Mouse (Mus musculus) forebrain, postnatal 0 days (tissue): ENCODE results near the gene Drd3. TPM values are rescaled to one million over a fixed set of nuclear protein-coding genes. Genes with fewer than 3 reads are reported as not detected.
A peak's percentile ranks its signal among the peaks of the same experiment; 100 is the strongest.

Source experiments
- ATAC-seq: fragments of 200-750 bp; cut with Nextera tagmentation; 2 replicates; pipeline ENCODE4 v1.8.0; 2017; ENCODE audit warnings: mild to moderate bottlenecking, moderate library complexity
- DNase-seq: peaks from one replicate; pipeline ENCODE4 v3.0.0-alpha.2; 2015
- H3K27ac ChIP-seq: fragments of 300-500 bp; sonication (generic); 2 replicates; pipeline ENCODE4 v1.5.1; 2014; ENCODE audit warnings: low read depth, mild to moderate bottlenecking, antibody characterized with exemption, low read length, moderate library complexity, mixed read lengths
- H3K27me3 ChIP-seq: fragments of 300-500 bp; sonication (generic); 2 replicates; pipeline ENCODE4 v1.6.1; 2014; ENCODE audit warnings: mild to moderate bottlenecking, low read length, mixed read lengths; ENCODE audit not compliant: insufficient read depth
- H3K36me3 ChIP-seq: fragments of 300-500 bp; sonication (generic); 2 replicates; pipeline ENCODE4 v1.6.1; 2014; ENCODE audit warnings: mild to moderate bottlenecking, moderate library complexity; ENCODE audit not compliant: insufficient read depth
- H3K4me1 ChIP-seq: fragments of 300-500 bp; sonication (generic); 2 replicates; pipeline ENCODE4 v1.6.1; 2014; ENCODE audit warnings: antibody characterized with exemption; ENCODE audit not compliant: insufficient read depth
- H3K4me2 ChIP-seq: fragments of 300-500 bp; sonication (generic); 2 replicates; pipeline ENCODE4 v1.6.1; 2014; ENCODE audit warnings: low read depth, mild to moderate bottlenecking, moderate library complexity
- H3K4me3 ChIP-seq: fragments of 300-500 bp; sonication (generic); 2 replicates; pipeline ENCODE4 v1.5.1; 2014; ENCODE audit warnings: low read depth, low read length, mixed read lengths
- H3K9ac ChIP-seq: fragments of 300-500 bp; sonication (generic); 2 replicates; pipeline ENCODE4 v1.6.1; 2014; ENCODE audit warnings: mild to moderate bottlenecking
- H3K9me3 ChIP-seq: fragments of 300-500 bp; sonication (generic); 2 replicates; pipeline ENCODE4 v1.6.1; 2016; ENCODE audit warnings: low read length
- CTCF ChIP-seq: sonication (generic); IDR thresholded peaks from 2 replicates; pipeline ENCODE4 v1.5.1; 2016; ENCODE audit warnings: antibody characterized with exemption, control low read depth, low read depth
- WGBS: fragments of 180-500 bp; shearing (Covaris S2); extraction: QIAGEN DNeasy Blood & Tissue Kit; methylation state at CpG from one replicate; pipeline ENCODE4 v1.1.7; 2014; 5-methylcytosine and 5-hydroxymethylcytosine counted together
- polyA plus RNA-seq: library from polyadenylated mRNA; unstranded; fragments of >200 nt; fragmentation: Nextera tagmentation; extraction: Ambion mirVana; gene quantifications from 2 replicates; pipeline ENCODE4 v1.2.1, GENCODE M21; 2015
- total RNA-seq: library from RNA; depleted of rRNA; stranded (reverse); fragments of >200 nt; gene quantifications from 2 replicates; pipeline ENCODE4 v1.2.3, GENCODE M21; 2014

Drd3 gene
- total and polyA plus RNA-seq, 2 experiments from 2014 or later: 0.86 TPM; not detected in 1

GRCm38 (mm10) chr16:43800119-43800721, 46.4 kb downstream of the Drd3 start:
- Histone ChIP-seq H3K27ac (no peak overlapping the region), H3K4me1 (peaks cover 11% of the 10 kb centered on the region; the same call in 1 of the 2 replicates), H3K9ac (no peak overlapping the region), H3K27me3 (no peaks in the 10 kb centered on the region), H3K36me3 (no peaks in the 10 kb centered on the region), H3K4me2 (no peak overlapping the region), H3K9me3 (no peaks in the 10 kb centered on the region), H3K4me3 (no peak overlapping the region)
- WGBS: 7% methylated on average over 13 of the region's 13 CpGs
- ATAC-seq: peak; percentile 15; the same call in 1 of the 2 replicates
- peak; percentile 38 for DNase-seq
- TF ChIP-seq CTCF: no peak

DNA sequence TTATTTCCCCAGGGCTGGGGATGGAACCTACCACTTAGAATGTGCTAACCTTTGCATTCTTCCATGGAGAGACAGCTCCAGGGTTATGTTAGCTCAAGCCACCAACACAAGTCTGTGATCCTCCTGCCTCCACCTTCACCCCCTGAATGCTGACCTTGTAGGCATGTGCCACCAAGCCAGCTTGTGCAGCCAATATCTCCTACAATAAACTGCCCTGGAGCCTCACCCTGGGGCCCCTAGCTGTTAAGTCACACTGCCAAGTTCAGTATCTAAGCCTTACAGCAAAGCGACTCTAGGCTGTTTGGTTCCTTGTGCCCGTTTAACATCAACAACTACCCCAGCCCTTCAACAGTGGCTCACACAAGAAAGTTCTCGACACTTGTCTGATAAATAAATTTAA, 47.3 kb downstream of the Drd3 start:
- ATAC-seq (no peak), DNase-seq (no peak)
- WGBS: 34% methylated on average over 3 of the region's 3 CpGs

DNA sequence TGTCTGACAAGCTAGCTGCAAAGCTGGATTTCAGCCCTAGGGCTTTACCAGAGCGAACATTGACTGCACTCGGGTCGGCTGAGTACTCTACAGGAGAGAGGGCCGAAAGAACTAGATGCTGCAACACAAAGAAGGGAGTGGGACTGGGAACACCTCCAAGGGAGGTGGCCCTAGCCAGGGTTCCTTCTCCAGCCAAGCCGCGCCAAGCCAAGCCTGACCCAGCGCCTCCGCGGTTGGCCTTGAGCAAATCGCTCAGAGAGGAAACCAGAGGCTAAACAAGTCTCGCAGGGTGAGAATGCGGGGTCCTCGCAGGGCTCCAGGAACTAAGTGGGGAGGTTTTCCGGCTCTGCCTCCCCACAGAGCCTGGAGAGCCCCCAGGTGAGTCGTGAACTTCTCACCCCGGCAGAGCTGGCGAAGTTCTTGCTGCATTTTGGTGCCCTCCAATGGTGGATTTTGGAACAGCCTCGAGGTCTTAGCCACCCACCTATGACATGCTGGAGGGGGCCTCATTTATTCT, 48.0 kb downstream of the Drd3 start:
- ATAC-seq: peak; percentile 85
- H3K4me3 ChIP-seq: peak overlapping the region; percentile 33
- peak overlapping the region; percentile 43 for H3K9ac ChIP-seq
- peak overlapping the region; percentile 80 for H3K4me2 ChIP-seq
- peak; percentile 78 for TF ChIP-seq CTCF
- no peaks in the 10 kb centered on the region for H3K9me3 ChIP-seq
- H3K27ac ChIP-seq: no peak overlapping the region
- H3K27me3 ChIP-seq: no peaks in the 10 kb centered on the region
- 2% methylated on average over 18 of the region's 18 CpGs for WGBS
- H3K36me3 ChIP-seq: no peaks in the 10 kb centered on the region
- peak; percentile 87 for DNase-seq
- H3K4me1 ChIP-seq: peaks cover 11% of the 10 kb centered on the region; the same call in 1 of the 2 replicates

More for the DNA sequence above, 47.3 kb downstream of the Drd3 start:
- Histone ChIP-seq H3K9me3 (no peaks in the 10 kb centered on the region), H3K36me3 (no peaks in the 10 kb centered on the region), H3K27me3 (no peaks in the 10 kb centered on the region), H3K4me3 (no peak overlapping the region), H3K9ac (no peak overlapping the region), H3K27ac (no peak overlapping the region), H3K4me2 (no peak overlapping the region), H3K4me1 (peaks cover 11% of the 10 kb centered on the region; the same call in 1 of the 2 replicates)
- no peak for TF ChIP-seq CTCF

DNA sequence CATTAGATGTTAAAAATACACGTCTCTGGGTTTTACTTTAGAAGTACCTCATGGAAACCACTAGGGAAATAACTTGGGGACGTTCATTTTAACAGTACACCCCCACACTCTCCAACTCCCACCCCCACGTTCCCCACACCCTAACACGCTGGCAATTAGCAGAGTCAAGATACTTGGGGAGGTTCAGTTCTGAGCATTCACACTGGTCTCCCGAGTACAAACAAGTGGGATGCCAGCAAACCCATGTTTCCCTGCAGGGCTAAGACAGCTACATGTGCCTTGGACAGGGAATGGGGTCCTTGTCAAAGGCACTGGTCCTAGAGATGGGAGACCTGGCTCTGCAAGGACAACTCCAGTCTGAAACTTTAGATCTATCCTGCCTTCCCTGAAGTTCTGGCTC, 48.6 kb downstream of the Drd3 start:
- no peak for TF ChIP-seq CTCF
- ATAC-seq (no peak; the same call in 1 of the 2 replicates), DNase-seq (no peak)
- 39% methylated on average over 5 of the region's 5 CpGs for WGBS
- Histone ChIP-seq H3K9me3 (no peaks in the 10 kb centered on the region), H3K9ac (no peak overlapping the region), H3K27me3 (no peaks in the 10 kb centered on the region), H3K4me2 (no peak overlapping the region), H3K4me1 (peaks cover 11% of the 10 kb centered on the region; the same call in 1 of the 2 replicates), H3K27ac (no peak overlapping the region), H3K36me3 (no peaks in the 10 kb centered on the region), H3K4me3 (no peak overlapping the region)

- H3K4me2 ChIP-seq: no peak overlapping the region
- WGBS: 91% methylated on average over 6 of the region's 6 CpGs
- no peaks in the 10 kb centered on the region for H3K9me3 ChIP-seq
- no peaks in the 10 kb centered on the region for H3K36me3 ChIP-seq
- H3K4me3 ChIP-seq: no peak overlapping the region
- DNase-seq: no peak
- H3K27me3 ChIP-seq: no peaks in the 10 kb centered on the region
- H3K9ac ChIP-seq: no peak overlapping the region
- peaks cover 11% of the 10 kb centered on the region; the same call in 1 of the 2 replicates for H3K4me1 ChIP-seq
- no peak for ATAC-seq
- TF ChIP-seq CTCF: no peak
- no peak overlapping the region for H3K27ac ChIP-seq
Observed at GRCm38 (mm10) chr16:43804364-43804763, 50.5 kb downstream of the Drd3 start.

- H3K4me1 ChIP-seq: no peaks in the 10 kb centered on the region
- no peak for TF ChIP-seq CTCF
- H3K27me3 ChIP-seq: no peaks in the 10 kb centered on the region
- H3K4me3 ChIP-seq: no peak overlapping the region
- no peak overlapping the region for H3K9ac ChIP-seq
- H3K4me2 ChIP-seq: no peak overlapping the region
- H3K36me3 ChIP-seq: no peaks in the 10 kb centered on the region
- 83% methylated on average over 16 of the region's 16 CpGs for WGBS
- DNase-seq (no peak), ATAC-seq (no peak)
- no peak overlapping the region for H3K27ac ChIP-seq
- no peaks in the 10 kb centered on the region for H3K9me3 ChIP-seq
Observed at GRCm38 (mm10) chr16:43807048-43807447, 53.2 kb downstream of the Drd3 start.

GRCm38 (mm10) chr16:43809429-43809828, 55.6 kb downstream of the Drd3 start:
- WGBS: 72% methylated on average over 2 of the region's 2 CpGs
- H3K4me3 ChIP-seq: no peak overlapping the region
- no peaks in the 10 kb centered on the region for H3K36me3 ChIP-seq
- ATAC-seq (no peak), DNase-seq (no peak)
- no peak overlapping the region for H3K27ac ChIP-seq
- H3K4me1 ChIP-seq: no peaks in the 10 kb centered on the region
- no peaks in the 10 kb centered on the region for H3K27me3 ChIP-seq
- H3K9me3 ChIP-seq: no peaks in the 10 kb centered on the region
- no peak for TF ChIP-seq CTCF
- no peak overlapping the region for H3K9ac ChIP-seq
- no peak overlapping the region for H3K4me2 ChIP-seq
